Mouse (Mus musculus): ENCODE data around the gene B4galt3.
A peak's percentile ranks its signal among the peaks of the same experiment; 100 is the strongest.
"Not testable (repeated sequence)": the region's sequence is repeated elsewhere in the genome, so short reads cannot be mapped to it uniquely, and the experiment has no call there.

B4galt3 gene

DNA sequence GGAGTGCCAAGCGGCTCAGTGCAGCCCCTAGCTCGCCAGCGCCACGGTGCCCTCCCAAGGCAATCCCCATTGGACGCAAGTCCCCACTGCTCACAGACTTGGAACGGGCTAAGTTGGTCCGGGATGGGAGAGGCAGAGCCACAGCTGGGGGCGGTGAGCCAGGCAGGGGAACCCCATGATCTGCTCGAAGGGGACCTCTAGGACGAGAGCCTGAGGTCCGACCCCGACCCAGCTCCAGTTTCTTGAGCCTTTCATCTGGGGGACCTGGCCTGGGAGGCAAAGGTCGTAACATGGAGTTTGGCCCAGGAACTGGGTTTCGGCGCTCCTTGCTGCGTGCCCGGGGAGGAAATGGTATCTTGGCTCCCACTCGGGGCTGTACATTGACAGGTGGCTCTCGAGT lies 16.4 kb downstream of the B4galt3 start:
- DNase-seq, result no peak

DNA sequence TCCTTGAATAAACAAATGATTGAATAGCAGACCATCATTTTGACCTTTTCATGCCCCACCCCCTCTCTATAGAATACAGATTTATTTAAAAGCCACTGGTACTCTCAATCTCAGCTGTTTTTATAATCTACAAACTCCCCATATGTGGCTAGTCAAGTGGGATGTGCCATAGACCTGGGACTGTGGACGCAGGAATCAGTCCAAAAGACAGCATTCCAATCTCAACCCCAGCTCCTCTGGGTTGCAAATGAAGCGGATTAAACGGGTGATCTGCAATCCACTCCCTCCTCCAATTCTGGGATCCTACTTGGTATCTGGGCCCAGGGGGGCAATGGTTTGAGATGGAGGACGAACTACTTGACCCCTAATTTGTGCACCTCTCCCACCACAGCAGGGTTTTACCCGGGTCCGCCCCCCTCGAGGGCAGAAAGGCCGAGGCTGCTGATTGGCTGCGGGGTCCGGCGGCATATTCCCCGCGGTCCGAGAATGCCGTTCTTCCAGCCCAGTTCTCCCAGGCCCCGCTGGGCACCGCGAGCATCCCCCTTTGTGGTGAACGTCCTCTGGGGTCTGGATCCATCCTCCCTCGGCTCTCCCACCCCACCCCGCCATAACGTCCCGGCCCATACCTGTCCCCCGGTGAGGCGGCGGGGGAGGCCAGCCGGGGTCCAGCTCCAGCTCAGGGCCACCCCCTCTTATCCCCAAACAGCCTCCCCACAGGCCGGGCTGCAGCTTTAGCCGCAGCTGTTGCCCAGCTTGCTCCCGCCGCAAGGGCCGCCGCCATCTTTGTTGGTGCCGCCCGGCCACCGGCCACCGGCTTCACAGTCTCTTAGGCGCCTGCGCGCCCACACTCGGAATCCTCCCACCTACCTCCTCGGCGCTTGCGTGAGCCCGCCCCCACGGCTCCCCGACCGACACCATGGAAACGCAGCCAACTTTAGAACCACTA lies 17.3 kb downstream of the B4galt3 start, which contains the start of gene Usp21:
Gene Usp21, minus strand, starts transcription at position 856 of the 946 bp plus-strand sequence.
- peak; percentile 94 for DNase-seq

DNA sequence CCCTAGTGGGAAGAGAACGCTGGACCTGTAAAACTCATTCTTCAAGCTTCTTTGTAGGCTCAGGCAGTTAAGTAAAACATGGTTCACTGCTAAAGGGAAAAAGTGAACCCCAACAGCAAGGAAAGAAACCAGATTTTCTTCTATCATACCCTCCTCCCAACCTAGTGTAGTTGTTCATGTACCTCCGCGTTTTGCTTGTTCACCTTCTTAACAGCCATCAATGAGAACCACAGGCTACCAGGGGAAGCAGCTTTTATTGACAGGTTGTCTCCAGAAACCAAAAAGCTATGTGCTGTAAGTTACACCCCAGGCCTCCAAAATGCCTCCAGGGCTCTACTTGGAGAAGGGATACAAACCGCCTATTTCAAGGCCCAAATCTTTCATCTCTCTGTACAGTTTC lies 18.2 kb downstream of the B4galt3 start:
- DNase-seq, result no peak

DNA sequence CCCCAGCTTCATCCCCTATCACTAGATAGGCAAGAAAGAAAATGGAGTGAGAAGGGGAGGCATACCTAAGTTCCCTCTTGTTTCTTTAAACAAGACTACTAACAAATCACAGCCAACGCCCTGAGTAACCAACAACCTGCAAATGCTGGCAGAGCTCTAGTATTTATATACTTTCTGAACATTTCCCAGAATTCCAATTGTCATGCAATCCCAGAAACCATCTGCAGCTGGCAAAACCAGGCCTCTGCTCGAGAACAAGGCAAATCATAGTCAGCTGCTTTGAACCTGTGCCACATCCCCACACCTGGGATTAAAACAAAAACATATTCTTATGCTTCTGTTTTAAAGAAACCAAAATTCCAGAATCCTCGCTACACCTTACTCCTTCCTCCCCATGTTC lies 23.2 kb downstream of the B4galt3 start:
- DNase-seq, result no peak

DNA sequence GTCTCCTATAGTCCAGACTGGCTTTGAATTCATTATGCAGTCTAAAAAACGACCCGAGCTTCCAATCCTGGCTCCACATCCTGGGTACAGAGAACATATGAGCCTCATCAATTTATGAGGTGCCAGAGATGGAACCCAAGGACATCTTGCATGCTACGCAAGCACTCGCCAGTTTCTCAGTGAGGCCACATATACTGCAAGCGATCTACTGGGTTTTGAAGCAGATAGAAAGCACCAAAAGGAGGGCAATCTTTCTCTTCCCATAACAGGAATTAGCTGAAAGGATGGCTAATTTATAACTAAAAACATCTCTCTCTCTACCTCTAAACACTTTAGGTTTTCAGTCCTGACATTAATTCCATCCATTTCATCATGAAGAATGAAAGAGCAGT lies 23.8 kb downstream of the B4galt3 start:
- no peak for DNase-seq

DNA sequence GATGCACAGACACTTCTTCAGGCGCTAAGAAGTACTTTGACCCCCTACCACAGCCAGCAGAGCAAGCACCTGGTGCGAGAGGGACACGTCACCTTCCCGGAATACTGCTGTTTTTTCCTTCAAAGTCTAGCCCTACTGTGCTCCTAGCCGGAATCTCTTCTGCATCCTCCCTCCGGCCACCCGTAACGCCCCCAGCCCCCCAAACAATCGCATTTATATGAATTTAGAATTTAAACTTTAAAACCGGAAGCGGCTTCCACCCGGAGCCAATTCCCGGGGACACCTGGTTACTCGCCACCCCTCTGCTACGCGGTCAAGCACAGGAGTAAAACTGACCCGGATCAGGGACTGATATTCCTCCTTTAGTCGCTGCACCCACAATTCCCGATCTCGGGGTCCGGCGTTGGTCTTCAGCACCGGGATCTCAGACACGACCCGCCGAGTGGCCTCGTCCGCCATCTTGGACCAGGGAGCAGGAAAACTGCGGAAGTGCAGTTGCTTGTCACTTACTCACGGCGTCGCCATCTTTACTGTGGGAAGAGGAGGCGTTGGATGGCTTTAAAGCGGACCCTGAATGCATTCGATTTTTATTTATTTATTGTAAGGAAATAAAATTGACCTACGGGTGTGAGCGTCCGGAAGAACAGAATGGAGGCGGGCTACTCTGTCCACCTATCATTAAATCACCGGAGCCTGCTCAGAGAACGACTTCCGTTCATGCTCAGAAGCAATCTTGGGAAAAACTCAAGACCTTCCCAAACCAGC lies 24.4 kb downstream of the B4galt3 start, which contains the start of gene Ufc1:
Gene Ufc1, minus strand, starts transcription at position 727 of the 765 bp plus-strand sequence.
- DNase-seq, result peak; percentile 81

DNA sequence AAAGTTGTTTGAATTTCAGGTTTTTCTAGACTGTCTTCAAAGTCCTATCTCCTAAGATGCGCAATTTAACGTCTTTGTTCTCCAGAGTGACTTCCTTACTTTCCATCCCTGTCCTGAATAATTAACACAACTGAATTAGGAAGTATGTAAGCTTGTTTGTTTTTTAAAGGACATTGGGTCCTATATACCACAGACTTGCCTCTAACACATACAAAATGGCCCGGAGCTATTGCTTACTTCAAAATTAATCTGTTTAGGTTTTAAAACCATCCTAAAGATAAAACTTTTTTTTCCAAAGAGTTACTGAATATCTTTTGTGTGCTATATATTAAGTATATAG lies 24.9 kb downstream of the B4galt3 start:
- no peak for DNase-seq

DNA sequence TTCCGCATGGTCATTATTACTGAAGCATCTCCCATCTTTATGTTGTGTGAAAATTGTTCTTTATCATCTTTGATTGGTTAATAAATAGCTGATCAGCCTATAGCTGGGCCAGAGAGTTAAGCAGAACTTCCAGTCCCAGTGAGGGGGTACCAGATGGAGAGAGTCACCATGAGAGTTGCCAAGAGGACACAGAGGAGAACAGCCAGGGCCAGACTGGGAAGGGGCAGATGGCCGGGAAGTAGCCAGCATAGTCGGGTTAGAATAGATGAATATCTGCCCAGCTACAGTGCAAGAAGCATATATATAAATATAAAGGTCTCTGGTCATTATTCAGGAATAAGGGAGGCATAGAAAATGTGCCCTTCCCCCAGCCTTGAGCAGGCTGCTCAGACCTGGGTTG lies 28.1 kb downstream of the B4galt3 start:
- DNase-seq, result no peak

DNA sequence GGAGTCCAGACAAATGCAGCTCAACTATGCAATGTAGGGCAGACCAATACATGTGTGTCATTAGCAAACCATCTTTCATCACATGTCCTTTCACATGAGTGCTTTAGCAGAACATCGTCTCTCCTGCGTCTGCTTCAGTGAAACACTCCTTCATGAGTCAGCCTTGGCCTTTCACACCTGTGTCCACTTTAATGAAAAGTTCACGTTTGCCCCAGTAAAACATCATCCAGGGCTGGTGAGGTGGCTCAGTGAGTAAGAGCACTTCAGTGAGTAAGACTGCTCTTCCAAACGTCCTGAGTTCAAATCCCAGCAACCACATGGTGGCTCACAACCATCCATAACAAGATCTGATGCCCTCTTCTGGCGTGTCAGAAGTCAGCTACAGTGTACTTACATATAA lies 36.0 kb downstream of the B4galt3 start:
- not testable (repeated sequence) for DNase-seq

DNA sequence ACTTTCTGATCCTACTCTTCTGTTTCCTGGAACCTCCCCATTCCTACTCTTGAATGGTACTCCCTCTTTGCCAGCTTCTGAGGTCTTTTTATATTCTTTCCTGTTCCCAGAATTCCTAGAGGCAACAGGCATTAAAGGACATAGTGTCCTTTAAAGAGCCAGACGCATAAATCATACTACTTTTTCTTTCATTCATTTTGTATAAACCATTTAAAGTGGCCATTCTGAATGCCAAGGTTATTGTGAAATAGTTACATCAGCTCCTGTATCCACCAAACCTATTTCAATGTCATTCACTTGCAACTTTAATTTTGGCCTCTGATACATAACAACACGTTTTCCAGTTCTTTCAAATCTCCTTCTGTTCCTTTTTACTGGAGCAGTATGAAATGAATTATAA lies 39.2 kb downstream of the B4galt3 start:
- DNase-seq, result no peak

DNA sequence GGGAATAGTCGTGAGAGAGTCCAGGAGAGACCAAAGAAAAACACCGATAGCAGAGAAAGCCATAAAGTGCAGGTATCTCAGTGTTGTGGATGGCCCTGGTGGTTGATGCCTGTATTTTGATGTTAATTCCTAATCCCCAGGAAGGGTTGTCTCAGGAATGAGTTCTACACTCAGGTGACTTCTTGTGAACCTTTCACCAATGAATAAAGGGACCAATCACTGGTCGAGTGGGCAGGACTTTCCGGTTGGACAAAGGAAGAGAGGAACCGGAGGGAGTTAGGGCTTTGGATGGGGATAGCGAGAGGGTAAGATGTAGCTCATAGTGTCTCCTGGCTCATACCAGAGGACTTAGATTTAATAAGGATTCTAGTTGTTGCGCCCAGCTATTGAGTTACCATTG lies 49.6 kb downstream of the B4galt3 start:
- no peak for DNase-seq

DNA sequence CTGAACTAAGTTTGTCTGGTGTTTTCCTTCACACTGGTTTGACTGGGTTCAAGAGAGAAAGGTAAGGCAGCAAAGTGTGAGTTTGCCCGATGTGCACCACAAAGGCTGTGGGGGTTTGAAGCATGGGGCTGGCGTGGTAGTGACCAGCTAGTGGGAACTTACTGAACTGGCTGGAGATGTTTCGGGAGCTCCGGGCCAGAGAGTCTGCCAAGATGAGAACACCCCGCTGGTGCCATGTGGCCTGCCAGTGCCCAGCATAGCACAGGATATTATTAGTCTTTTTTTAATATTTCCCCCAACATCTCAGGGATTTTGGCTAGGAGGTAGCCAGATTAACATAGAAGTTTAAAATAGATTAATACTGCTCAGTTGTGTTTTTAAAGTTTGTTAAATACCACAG lies 50.0 kb downstream of the B4galt3 start:
- DNase-seq, result peak; percentile 67

DNA sequence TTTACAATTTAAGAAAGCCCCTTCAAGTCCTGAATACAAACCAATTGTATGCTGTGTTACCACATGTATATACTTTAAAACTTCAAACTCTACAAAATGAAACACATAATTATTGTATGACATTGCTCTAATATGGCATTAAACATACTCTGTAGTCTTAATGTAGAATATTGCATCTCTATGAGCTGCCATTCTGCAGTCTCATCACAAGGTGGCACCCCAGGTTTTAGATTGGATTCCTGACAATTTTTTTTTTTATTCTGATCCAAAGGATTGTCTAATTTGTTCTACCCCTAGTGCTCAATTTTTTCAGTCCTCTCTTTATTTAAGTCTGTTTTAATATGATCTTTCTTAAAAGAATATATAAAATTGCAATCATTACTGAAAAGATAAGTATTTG lies 51.3 kb downstream of the B4galt3 start:
- no peak for DNase-seq

DNA sequence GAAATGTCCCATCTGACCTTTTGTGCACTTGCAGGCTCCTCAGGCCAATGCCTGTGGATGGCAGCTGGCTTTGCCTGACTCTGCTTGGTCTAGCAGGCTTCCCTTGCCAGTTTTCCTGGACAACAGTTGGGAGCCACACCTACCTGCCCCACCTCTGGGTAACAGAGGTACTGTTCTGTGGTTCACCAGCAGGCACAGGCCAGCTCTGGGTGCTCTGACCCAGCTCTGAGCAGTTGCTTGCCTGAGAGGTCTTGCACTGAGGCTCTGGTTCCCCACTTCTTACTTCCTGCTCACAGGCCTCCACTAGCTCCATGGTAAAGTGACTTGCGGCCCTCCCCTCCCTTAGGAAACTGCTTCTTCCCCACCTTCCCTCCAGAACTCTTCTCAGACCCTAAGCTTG lies 51.9 kb downstream of the B4galt3 start:
- no peak for DNase-seq

DNA sequence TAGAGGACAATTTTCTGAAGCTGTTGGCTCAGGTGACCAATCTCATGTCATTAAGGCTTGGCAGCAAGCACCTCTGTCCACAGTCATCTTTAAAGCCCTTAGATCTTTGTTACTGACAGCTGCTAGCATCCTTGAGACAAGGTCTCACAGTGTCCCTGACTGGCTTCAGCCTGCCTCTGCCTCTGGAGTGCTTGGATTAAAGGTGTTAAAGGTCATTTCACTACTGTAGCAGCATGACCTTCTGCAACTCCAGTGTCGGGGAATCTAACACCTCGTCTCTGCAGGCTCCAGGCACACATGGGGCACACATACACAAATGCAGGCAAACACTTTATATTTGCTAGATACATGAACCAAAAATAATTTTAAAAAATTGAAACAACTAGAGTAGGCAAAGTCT lies 55.4 kb downstream of the B4galt3 start:
- no peak for DNase-seq

All from cerebellum, adult 11 months (tissue).